ENCODE assay signal across 19 mouse cellular contexts in genomic region chr14:18485526-18485925, GRCm38 (mm10).
DNase-seq lines count a peak whose midpoint lies in the region; ATAC-seq and TF ChIP-seq lines count a peak whose summit lies in the region.
"Had no signal": no experiment of that assay in that cellular context is flagged by ENCODE, and none has a peak within 500 bp of the region (broad histone marks: within the 10 kb centered on the region; RNA-seq: fewer than 3 reads in every experiment).

No protein-coding gene starts in this region.

- no peak overlapping the region for H3K27ac ChIP-seq in layer of hippocampus, adult 2 months
- H3K27ac ChIP-seq: embryonic facial prominence, embryonic 13.5 days; forebrain, embryonic 13.5 days; forebrain, embryonic 15.5 days had no signal

- no peak overlapping the region for H3K4me3 ChIP-seq in layer of hippocampus, adult 2 months
- H3K4me3 ChIP-seq: embryonic facial prominence, embryonic 13.5 days; forebrain, embryonic 13.5 days; forebrain, embryonic 15.5 days had no signal

- no peak for TF ChIP-seq CTCF in layer of hippocampus, adult 2 months (conservative IDR thresholded peaks at IDR 0.05)

- no peak for DNase-seq in frontal cortex, postnatal 10 days (ENCODE audit: low spot score in 2 of 2)
- DNase-seq in gastrocnemius, postnatal 25 days, result peak; percentile 32
- no peak for DNase-seq in gastrocnemius, postnatal 4 days (ENCODE audit: low spot score in 2 of 2)
- DNase-seq in brain, adult 2 months (ENCODE audit: low read depth, low spot score), result peak; percentile 45
- DNase-seq in skeletal muscle tissue, adult 2 months (ENCODE audit: low read depth, low spot score), result peak; percentile 54
- no peak for DNase-seq in layer of hippocampus, adult 2 months (ENCODE audit: low spot score in 2 of 2)
- DNase-seq: adrenal gland, adult 2 months; adrenal gland, postnatal 10 days; adrenal gland, postnatal 25 days; cerebellum, adult 11-12 months; cerebellum, adult 2 months; cerebellum, adult 9-10 months; cerebellum, postnatal 10 days; cerebellum, postnatal 25 days; forebrain, postnatal 0 days had no signal

- ATAC-seq in frontal cortex, adult (ENCODE audit: low TSS enrichment), result peak; percentile 76
- ATAC-seq: forebrain, embryonic 15.5 days had no signal

Comparison
In these comparisons a context has a peak if more than half of its experiments do, and no peak if none do; other contexts are left out.
1. DNase-seq: peak in gastrocnemius, postnatal 25 days (single experiment), brain, adult 2 months (single experiment) and skeletal muscle tissue, adult 2 months (single experiment); none in frontal cortex, postnatal 10 days (0 of 2), gastrocnemius, postnatal 4 days (0 of 2) and layer of hippocampus, adult 2 months (0 of 2).